Mouse (Mus musculus): ENCODE results near the gene Itpr1.

Itpr1 gene

GRCm38 (mm10) chr6:108393131-108393530 lies 180.2 kb downstream of the Itpr1 start:
- DNase-seq (ENCODE audit: low spot score), result no peak

GRCm38 (mm10) chr6:108397956-108398355 lies 185.1 kb downstream of the Itpr1 start:
- no peak for DNase-seq (ENCODE audit: low spot score)

GRCm38 (mm10) chr6:108401412-108401955 lies 188.6 kb downstream of the Itpr1 start:
- no peak for DNase-seq (ENCODE audit: low spot score)

GRCm38 (mm10) chr6:108404736-108405135 lies 191.8 kb downstream of the Itpr1 start:
- DNase-seq (ENCODE audit: low spot score), result no peak

GRCm38 (mm10) chr6:108408053-108408452 lies 195.2 kb downstream of the Itpr1 start:
- DNase-seq (ENCODE audit: low spot score), result peak; percentile 23

- no peak for DNase-seq (ENCODE audit: low spot score)
Observed at GRCm38 (mm10) chr6:108408726-108409125, 195.8 kb downstream of the Itpr1 start.

GRCm38 (mm10) chr6:108410771-108411170 lies 197.9 kb downstream of the Itpr1 start:
- DNase-seq (ENCODE audit: low spot score), result no peak

- no peak for DNase-seq (ENCODE audit: low spot score)
Observed at GRCm38 (mm10) chr6:108411201-108411600, 198.3 kb downstream of the Itpr1 start.

- DNase-seq (ENCODE audit: low spot score), result no peak
Observed at GRCm38 (mm10) chr6:108413006-108413405, 200.1 kb downstream of the Itpr1 start.

- DNase-seq (ENCODE audit: low spot score), result no peak
Observed at GRCm38 (mm10) chr6:108413593-108413992, 200.7 kb downstream of the Itpr1 start.

GRCm38 (mm10) chr6:108415847-108416246 lies 203.0 kb downstream of the Itpr1 start:
- no peak for DNase-seq (ENCODE audit: low spot score)

GRCm38 (mm10) chr6:108417508-108417907 lies 204.6 kb downstream of the Itpr1 start:
- DNase-seq (ENCODE audit: low spot score), result peak; percentile 27

- DNase-seq (ENCODE audit: low spot score), result no peak
Observed at GRCm38 (mm10) chr6:108418218-108418617, 205.3 kb downstream of the Itpr1 start.

GRCm38 (mm10) chr6:108424749-108425584 lies 212.1 kb downstream of the Itpr1 start:
- DNase-seq (ENCODE audit: low spot score), result no peak

GRCm38 (mm10) chr6:108426789-108427188 lies 213.9 kb downstream of the Itpr1 start:
- peak; percentile 45 for DNase-seq (ENCODE audit: low spot score)

- no peak for DNase-seq (ENCODE audit: low spot score)
Observed at GRCm38 (mm10) chr6:108428383-108428782, 215.5 kb downstream of the Itpr1 start.

- DNase-seq (ENCODE audit: low spot score), result no peak
Observed at GRCm38 (mm10) chr6:108429950-108430349, 217.1 kb downstream of the Itpr1 start.

GRCm38 (mm10) chr6:108431193-108431592 lies 218.3 kb downstream of the Itpr1 start:
- DNase-seq (ENCODE audit: low spot score), result no peak

GRCm38 (mm10) chr6:108432836-108433235 lies 219.9 kb downstream of the Itpr1 start:
- DNase-seq (ENCODE audit: low spot score), result no peak

GRCm38 (mm10) chr6:108434816-108435215 lies 221.9 kb downstream of the Itpr1 start:
- no peak for DNase-seq (ENCODE audit: low spot score)

- peak; percentile 2 for DNase-seq (ENCODE audit: low spot score)
Observed at GRCm38 (mm10) chr6:108435467-108435866, 222.6 kb downstream of the Itpr1 start.

GRCm38 (mm10) chr6:108436608-108437007 lies 223.7 kb downstream of the Itpr1 start:
- DNase-seq (ENCODE audit: low spot score), result no peak

GRCm38 (mm10) chr6:108441290-108441689 lies 228.4 kb downstream of the Itpr1 start:
- no peak for DNase-seq (ENCODE audit: low spot score)

GRCm38 (mm10) chr6:108442291-108442690 lies 229.4 kb downstream of the Itpr1 start:
- DNase-seq (ENCODE audit: low spot score), result no peak

Data from T-cell, adult 2 months (primary cell).